Mouse (Mus musculus) ovary, postnatal 36 days (tissue): ENCODE data around the gene Mb.
"Not testable (repeated sequence)": the region's sequence is repeated elsewhere in the genome, so short reads cannot be mapped to it uniquely, and the experiment has no call there.

Source experiments
- DNase-seq: peaks from one replicate; pipeline ENCODE4 v3.0.0; 2022; ENCODE audit warnings: low spot score, mixed read lengths

Mb gene

GRCm38 (mm10) chr15:77065259-77065852 is 14.9 kb upstream of the Mb start:
- no peak for DNase-seq

DNA sequence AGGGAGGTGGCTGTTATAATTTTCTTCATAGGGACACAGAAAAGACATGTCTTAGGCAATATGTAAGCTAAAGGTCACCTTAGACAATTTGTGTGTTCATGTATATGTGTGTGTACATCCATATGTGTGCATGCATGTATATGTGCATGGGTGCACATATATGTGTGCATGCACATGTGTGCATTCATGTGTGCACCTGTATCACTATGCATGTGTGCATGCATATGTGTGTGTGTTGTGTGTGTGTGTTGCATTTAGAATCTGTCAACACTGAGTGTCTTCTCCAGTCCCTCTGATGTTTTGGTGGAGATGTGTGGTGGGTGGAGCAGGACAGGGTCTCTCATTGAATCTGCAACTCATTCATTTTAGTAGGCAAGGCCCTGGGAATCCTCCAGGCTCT is 12.3 kb upstream of the Mb start:
- DNase-seq = no peak

DNA sequence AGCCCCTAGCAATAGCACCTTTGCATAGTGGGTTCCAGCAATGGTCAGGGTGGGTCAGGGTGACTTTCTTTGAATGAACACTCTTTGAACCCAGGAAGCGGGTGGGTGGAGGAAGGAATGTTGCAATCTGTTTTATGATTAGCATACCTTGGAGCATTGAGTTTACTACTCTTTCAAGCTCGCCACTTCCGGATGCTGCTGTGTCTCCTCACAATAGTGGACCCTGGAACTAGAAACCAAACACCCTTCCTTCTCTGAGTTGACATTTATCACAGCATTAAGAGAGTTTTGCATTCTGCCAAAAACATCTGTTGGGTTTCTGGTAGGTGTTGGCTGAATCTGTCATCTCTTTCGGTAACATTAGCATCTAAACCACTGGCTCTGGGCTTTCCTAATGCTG is 8.9 kb upstream of the Mb start:
- not testable (repeated sequence) for DNase-seq

- no peak for DNase-seq
These were observed 8.1 kb upstream of the Mb start for GRCm38 (mm10) chr15:77058566-77058965.

GRCm38 (mm10) chr15:77056791-77057051 is 6.3 kb upstream of the Mb start:
- DNase-seq = no peak

GRCm38 (mm10) chr15:77056001-77056790 is 5.7 kb upstream of the Mb start:
- no peak for DNase-seq

DNA sequence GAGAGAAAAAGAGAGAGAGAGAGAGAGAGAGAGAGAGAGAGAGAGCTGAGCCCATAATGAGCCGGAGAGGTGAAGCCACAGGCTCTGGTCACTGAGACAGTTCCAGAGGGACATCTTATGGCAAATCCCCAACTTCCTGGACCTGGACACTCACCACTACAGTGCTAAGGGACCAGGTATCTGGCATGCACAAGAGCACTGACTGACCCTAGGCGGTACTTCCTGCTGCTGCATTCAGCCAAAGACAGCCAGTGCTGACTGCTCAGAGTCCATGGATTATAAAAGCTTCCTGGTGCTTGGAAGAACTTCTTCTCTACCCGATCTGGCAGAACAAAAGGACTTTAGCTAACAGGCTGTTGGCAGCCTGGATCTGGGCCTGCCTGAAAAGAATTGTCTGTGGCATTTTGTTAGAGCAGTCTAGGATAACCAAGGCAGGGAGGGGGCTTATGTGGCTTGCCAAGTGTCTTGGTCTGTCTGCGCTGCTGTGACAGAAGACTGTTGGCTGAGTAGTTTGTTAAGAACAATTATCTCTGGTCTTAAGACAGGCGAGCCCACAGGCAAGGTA is 4.2 kb upstream of the Mb start:
- DNase-seq = no peak

GRCm38 (mm10) chr15:77053021-77053420 is 2.6 kb upstream of the Mb start:
- DNase-seq = no peak

GRCm38 (mm10) chr15:77052176-77052575 is 1.7 kb upstream of the Mb start:
- no peak for DNase-seq

GRCm38 (mm10) chr15:77045609-77046008 is 4.9 kb downstream of the Mb start:
- DNase-seq = peak; percentile 44

- DNase-seq = no peak
These were observed 5.7 kb downstream of the Mb start, which contains the start of gene Apol6 for GRCm38 (mm10) chr15:77044597-77045320. Apol6 (plus strand) TSS chr15:77044729.

GRCm38 (mm10) chr15:77040784-77041183 is 9.7 kb downstream of the Mb start:
- DNase-seq = no peak

- DNase-seq = no peak
These were observed 11.2 kb downstream of the Mb start for GRCm38 (mm10) chr15:77039211-77039700.

DNA sequence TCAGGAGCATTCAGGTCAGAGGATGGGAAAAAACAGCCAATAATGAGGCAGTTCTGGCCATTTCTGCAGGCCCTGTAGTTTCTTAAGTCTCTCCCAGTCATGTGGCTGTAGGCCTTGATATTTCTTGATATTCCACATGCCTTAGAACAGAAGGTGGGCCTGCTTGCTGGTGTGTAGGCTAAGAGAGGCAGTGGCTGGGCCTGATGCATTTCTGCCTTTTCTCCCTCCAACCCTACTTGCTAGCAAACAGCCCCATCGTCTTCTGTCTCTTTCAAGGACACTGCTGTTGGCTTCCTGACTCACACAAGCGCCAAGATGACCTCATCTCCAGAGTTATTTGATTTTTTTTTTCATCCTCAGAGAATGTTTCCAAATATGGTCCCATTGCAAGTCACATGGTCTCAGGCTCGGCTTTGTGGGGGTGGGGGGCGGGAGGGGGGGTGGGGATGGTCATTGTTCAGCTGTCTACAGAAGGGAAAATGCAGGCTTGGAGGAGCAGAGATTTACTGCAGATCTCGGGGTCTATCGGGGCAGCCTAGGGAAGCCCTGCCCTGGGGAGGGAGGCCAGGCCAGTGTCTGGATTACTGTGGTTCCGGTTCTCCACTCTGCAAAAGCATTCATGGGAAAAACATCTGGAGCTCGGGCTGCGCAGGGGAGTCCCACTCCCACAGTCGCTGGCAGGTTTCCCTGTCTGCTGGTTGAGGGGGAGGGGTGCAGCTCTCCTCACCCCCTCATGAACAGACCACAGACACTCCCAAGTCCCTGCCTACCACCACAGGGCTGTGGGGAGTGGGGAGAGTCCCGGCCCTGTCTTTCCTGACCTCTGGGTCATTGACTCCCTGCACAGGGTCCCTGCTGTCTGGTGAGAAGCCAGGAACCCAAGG is 12.9 kb downstream of the Mb start:
- peak; percentile 67 for DNase-seq

DNA sequence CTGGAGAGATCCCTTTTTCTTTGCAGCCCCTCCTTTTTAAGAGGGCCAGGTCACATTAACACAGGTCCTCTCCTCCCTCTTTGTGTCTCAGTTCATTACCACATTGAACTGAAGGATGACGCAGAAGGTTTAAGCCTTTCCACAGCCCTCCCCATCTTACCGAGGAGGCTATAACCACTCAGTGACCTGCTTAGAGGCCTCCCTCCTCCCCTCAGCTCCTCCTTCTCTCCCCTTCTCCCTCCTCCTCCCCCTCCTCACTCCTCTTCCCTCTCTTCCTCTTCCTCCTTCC is 13.5 kb downstream of the Mb start:
- DNase-seq = no peak

GRCm38 (mm10) chr15:77036320-77036988 is 14.0 kb downstream of the Mb start:
- peak; percentile 72 for DNase-seq

GRCm38 (mm10) chr15:77035643-77036042 is 14.8 kb downstream of the Mb start:
- DNase-seq = no peak

DNA sequence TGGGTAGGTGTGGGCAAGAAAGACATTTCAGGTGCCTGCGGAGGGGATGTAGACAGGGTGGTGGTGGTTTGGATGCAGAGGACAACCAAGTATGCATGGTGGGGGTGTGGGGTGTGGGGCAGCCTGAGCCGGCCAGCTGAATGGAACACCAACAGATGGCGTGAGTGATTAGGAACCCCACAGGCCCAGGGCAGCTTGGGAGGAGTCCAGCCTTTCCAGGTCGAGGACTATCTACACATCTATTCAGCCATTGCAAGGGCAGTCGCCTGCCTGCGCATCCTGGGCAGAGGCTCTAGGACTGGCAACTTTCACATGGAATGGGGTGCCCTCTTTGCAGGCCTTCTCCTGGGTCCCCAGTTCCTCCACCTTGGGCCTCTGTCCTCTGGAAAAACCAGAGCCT is 15.9 kb downstream of the Mb start:
- DNase-seq = no peak

- no peak for DNase-seq
These were observed 19.2 kb downstream of the Mb start for GRCm38 (mm10) chr15:77031271-77031670.

- DNase-seq = no peak
These were observed 21.0 kb downstream of the Mb start for GRCm38 (mm10) chr15:77029331-77029991.

GRCm38 (mm10) chr15:77027675-77028074 is 22.8 kb downstream of the Mb start:
- no peak for DNase-seq
